ENCODE assay signal across 21 mouse cellular contexts in genomic region chr3:101322437-101322836, GRCm38 (mm10). TPM values are rescaled to one million over a fixed set of nuclear protein-coding genes. Genes with fewer than 3 reads are reported as not detected.
A peak's percentile ranks its signal among the peaks of the same experiment; 100 is the strongest.
DNase-seq lines count a peak whose midpoint lies in the region; ATAC-seq lines count a peak whose summit lies in the region.
"Had no signal": no experiment of that assay in that cellular context is flagged by ENCODE, and none has a peak within 500 bp of the region (broad histone marks: within the 10 kb centered on the region; RNA-seq: fewer than 3 reads in every experiment).

No protein-coding gene starts in this region.

- H3K4me2 ChIP-seq in embryonic facial prominence, embryonic 13.5 days, result no peak overlapping the region
- H3K4me2 ChIP-seq: kidney, embryonic 15.5 days had no signal

- H3K27ac ChIP-seq in embryonic facial prominence, embryonic 13.5 days, result 0 out of 2 replicates have a peak overlapping the region, but pooled peaks have one; percentile 72
- no peak overlapping the region; the same call in 1 of the 2 replicates for H3K27ac ChIP-seq in embryonic facial prominence, embryonic 10.5 days (replicated peaks)
- H3K27ac ChIP-seq: hindbrain, embryonic 10.5 days; kidney, embryonic 15.5 days; left cerebral cortex, adult 2 months; macrophage had no signal

- ATAC-seq in embryonic facial prominence, embryonic 13.5 days (ENCODE audit: insufficient number of reproducible peaks, insufficient read depth, low FRiP score, low TSS enrichment, low read depth), result no peak
- peak; percentile 43 for ATAC-seq in CD4-positive, CD25-positive, alpha-beta regulatory T cell, adult 4 months
- ATAC-seq: forebrain, embryonic 14.5 days; lung, postnatal 0 days; midbrain, embryonic 16.5 days had no signal

- no peak for DNase-seq in embryonic facial prominence, embryonic 10.5 days (ENCODE audit: low spot score)
- DNase-seq in 416B (ENCODE audit: low read depth), result peak; percentile 6
- DNase-seq in fat pad, adult 2 months (ENCODE audit: extremely low read depth, low read depth, low spot score), result peak; percentile 78
- no peak for DNase-seq in frontal cortex, postnatal 10 days (ENCODE audit: low spot score in 2 of 2)
- DNase-seq in urinary bladder, postnatal 14 days (ENCODE audit: low spot score), result no peak
- DNase-seq in adrenal gland, adult 2 months, result no peak
- DNase-seq: adrenal gland, postnatal 25 days; embryo, embryonic 11 days; kidney, adult 11 months; layer of hippocampus, adult 9-11 months; thymus, postnatal 14 days had no signal

- H3K4me1 ChIP-seq in embryonic facial prominence, embryonic 13.5 days, result peaks cover 39% of the 10 kb centered on the region
- peaks cover 41% of the 10 kb centered on the region for H3K4me1 ChIP-seq in embryonic facial prominence, embryonic 10.5 days

- no peak overlapping the region for H3K9ac ChIP-seq in embryonic facial prominence, embryonic 13.5 days
- H3K9ac ChIP-seq: kidney, embryonic 15.5 days had no signal

- 70% methylated on average over 10 of the region's 10 CpGs for WGBS in embryonic facial prominence, embryonic 13.5 days
- WGBS in embryonic facial prominence, embryonic 10.5 days, result 83% methylated on average over 10 of the region's 10 CpGs

- H3K36me3 ChIP-seq in embryonic facial prominence, embryonic 13.5 days, result no peaks in the 10 kb centered on the region
- no peaks in the 10 kb centered on the region for H3K36me3 ChIP-seq in embryonic facial prominence, embryonic 10.5 days (replicated peaks)
- H3K36me3 ChIP-seq: hindbrain, embryonic 10.5 days; kidney, embryonic 15.5 days had no signal

- H3K4me3 ChIP-seq in embryonic facial prominence, embryonic 13.5 days, result no peak overlapping the region
- no peak overlapping the region for H3K4me3 ChIP-seq in embryonic facial prominence, embryonic 10.5 days
- H3K4me3 ChIP-seq: hindbrain, embryonic 10.5 days; kidney, embryonic 15.5 days; left cerebral cortex, adult 2 months had no signal

- H3K9me3 ChIP-seq in embryonic facial prominence, embryonic 13.5 days, result no peaks in the 10 kb centered on the region
- H3K9me3 ChIP-seq in embryonic facial prominence, embryonic 10.5 days, result no peaks in the 10 kb centered on the region
- H3K9me3 ChIP-seq: hindbrain, embryonic 10.5 days; kidney, embryonic 15.5 days had no signal

- H3K27me3 ChIP-seq in embryonic facial prominence, embryonic 13.5 days, result no peaks in the 10 kb centered on the region
- H3K27me3 ChIP-seq in embryonic facial prominence, embryonic 10.5 days (replicated peaks; ENCODE audit: low read depth, poor library complexity, severe bottlenecking), result no peaks in the 10 kb centered on the region
- H3K27me3 ChIP-seq: kidney, embryonic 15.5 days had no signal

RNA-seq across cellular contexts. Expression of gene Cd2, which starts 34.7 kb away (rescaled TPM):
- polyA plus RNA-seq in embryonic facial prominence, embryonic 13.5 days (2015; fragmentation: Nextera tagmentation; extraction: Ambion mirVana), result not detected in 2 replicates
- polyA plus RNA-seq in embryonic facial prominence, embryonic 10.5 days (2016; fragmentation: Nextera tagmentation; extraction: Ambion mirVana), result not detected in 2 replicates
- 1,000 to 10,000 TPM; 1,558 to 1,756 TPM for polyA plus RNA-seq in CD4-positive, CD25-positive, alpha-beta regulatory T cell, adult 4 months (2017; shearing (Covaris generic))
- 1 to 10 TPM in 1 of 2 experiments, under 1 TPM in 1; 0.37 to 1.5 TPM for total RNA-seq in adrenal gland, adult 2 months (2021)
- polyA plus RNA-seq in adrenal gland, adult 2 months (2012; rRNA removed), result 0.55 and 0.93 TPM in 2 replicates
- total RNA-seq: left cerebral cortex, adult 2 months; left cerebral cortex, postnatal 36 days had no signal
- polyA plus RNA-seq: kidney, embryonic 15.5 days; midbrain, embryonic 16.5 days had no signal

RNA-seq across cellular contexts. Expression of gene Igsf3, which starts 54.4 kb away (rescaled TPM):
- 95.5 and 104 TPM in 2 replicates for polyA plus RNA-seq in embryonic facial prominence, embryonic 13.5 days (2015; fragmentation: Nextera tagmentation; extraction: Ambion mirVana)
- 52.1 and 59.2 TPM in 2 replicates for polyA plus RNA-seq in embryonic facial prominence, embryonic 10.5 days (2016; fragmentation: Nextera tagmentation; extraction: Ambion mirVana)
- 1 to 10 TPM; 3.7 to 4.4 TPM for polyA plus RNA-seq in CD4-positive, CD25-positive, alpha-beta regulatory T cell, adult 4 months (2017; shearing (Covaris generic))
- 1 to 10 TPM; 3.4 to 8.3 TPM for total RNA-seq in adrenal gland, adult 2 months (2021)
- polyA plus RNA-seq in adrenal gland, adult 2 months (2012; rRNA removed), result 2.1 TPM in 2 replicates

Comparison
In these comparisons a context has a peak if more than half of its experiments do, and no peak if none do; other contexts are left out.
1. DNase-seq: peak in 416B (single experiment) and fat pad, adult 2 months (single experiment); none in embryonic facial prominence, embryonic 10.5 days (single experiment), frontal cortex, postnatal 10 days (0 of 2), urinary bladder, postnatal 14 days (single experiment) and adrenal gland, adult 2 months (single experiment).
2. RNA of gene Cd2, which starts 34.7 kb away (polyA plus RNA-seq): 1,558 to 1,756 TPM in CD4-positive, CD25-positive, alpha-beta regulatory T cell, adult 4 months; 0.55 to 0.93 TPM in adrenal gland, adult 2 months, not detected in embryonic facial prominence, embryonic 10.5 days and not detected in embryonic facial prominence, embryonic 13.5 days; every median in the first group is over 100 times any median in the second.